Mouse (Mus musculus): ENCODE measurements around the gene Fmn2. TPM values are rescaled to one million over a fixed set of nuclear protein-coding genes. Genes with fewer than 3 reads are reported as not detected.

Gene Fmn2
- total and polyA plus RNA-seq, 2 experiments from 2014 or later, result 5.9 to 21.3 TPM

DNA sequence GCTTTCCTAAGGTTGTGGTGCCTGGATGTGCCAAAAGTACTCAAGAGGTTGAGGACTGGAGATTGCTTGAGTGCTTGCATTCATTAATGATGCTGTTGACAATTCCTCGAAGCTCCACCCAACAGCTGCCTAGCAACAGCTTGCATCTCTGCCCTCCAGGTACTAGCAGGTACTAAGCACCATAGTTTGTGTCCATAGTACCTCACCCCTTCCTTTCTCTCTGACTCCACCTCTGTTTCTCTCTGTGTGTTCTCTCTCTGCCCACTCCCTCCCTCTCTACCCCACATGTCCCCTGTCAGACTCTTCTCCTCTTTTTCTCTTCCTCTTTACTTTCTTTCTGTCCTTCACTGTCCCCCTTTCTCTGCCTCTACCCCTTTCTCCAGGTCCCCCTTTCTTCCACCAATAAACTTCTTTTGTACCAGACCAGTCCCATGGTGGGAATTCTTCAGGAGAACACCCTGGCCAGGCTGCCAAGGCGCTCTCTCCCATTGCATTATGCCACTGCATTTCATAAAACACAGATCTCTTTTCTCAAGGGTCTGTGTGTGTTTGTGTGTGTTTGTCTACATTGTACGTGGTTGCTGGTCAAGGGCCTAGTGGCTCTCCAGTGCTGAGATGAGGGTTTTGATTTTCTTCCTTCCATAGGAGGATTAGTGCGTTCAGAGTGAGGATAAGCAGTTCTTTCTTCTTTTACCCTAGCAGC, 21.3 kb downstream of the Fmn2 start:
- no peak overlapping the region for H3K9ac ChIP-seq
- no peak for TF ChIP-seq CTCF (IDR thresholded peaks at IDR 0.05; ENCODE audit: low read depth)
- H3K4me2 ChIP-seq (ENCODE audit: low read depth), result no peak overlapping the region
- WGBS, result 50% methylated on average over 4 of the region's 4 CpGs
- ATAC-seq, result no peak
- no peak overlapping the region for H3K4me3 ChIP-seq (ENCODE audit: low read depth, low read length)
- DNase-seq, result no peak
- no peaks in the 10 kb centered on the region for H3K9me3 ChIP-seq (ENCODE audit: low read length)
- 0 out of 2 replicates have a peak overlapping the region, but pooled peaks have one; percentile 2 for H3K27ac ChIP-seq (ENCODE audit: low read depth, low read length)
- no peaks in the 10 kb centered on the region for H3K27me3 ChIP-seq (ENCODE audit: insufficient read depth, low read length)
- no peaks in the 10 kb centered on the region for H3K36me3 ChIP-seq (ENCODE audit: insufficient read depth)
- H3K4me1 ChIP-seq (ENCODE audit: insufficient read depth), result 0 out of 2 replicates have a peak, but pooled peaks cover 6% of the 10 kb centered on the region

DNA sequence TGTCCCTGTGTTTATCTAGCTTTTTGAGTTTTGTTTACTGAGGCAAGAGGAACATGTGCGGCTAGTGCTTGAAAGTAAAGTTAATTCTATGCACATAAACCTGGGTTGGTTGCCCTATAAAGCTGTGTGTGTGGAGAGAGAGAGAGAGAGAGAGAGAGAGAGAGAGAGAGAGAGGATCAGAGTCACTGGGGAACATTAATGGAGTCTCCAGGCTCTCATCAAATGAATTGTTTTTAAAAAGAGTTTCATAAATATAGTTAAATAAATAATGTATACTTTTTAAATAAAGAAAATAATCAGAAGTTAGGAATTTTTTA, 21.8 kb downstream of the Fmn2 start:
- TF ChIP-seq CTCF (IDR thresholded peaks at IDR 0.05; ENCODE audit: low read depth), result no peak
- Histone ChIP-seq H3K4me1 (ENCODE audit: insufficient read depth) (0 out of 2 replicates have a peak, but pooled peaks cover 6% of the 10 kb centered on the region), H3K4me3 (ENCODE audit: low read depth, low read length) (no peak overlapping the region), H3K27ac (ENCODE audit: low read depth, low read length) (no peak overlapping the region), H3K36me3 (ENCODE audit: insufficient read depth) (no peaks in the 10 kb centered on the region), H3K9me3 (ENCODE audit: low read length) (no peaks in the 10 kb centered on the region), H3K27me3 (ENCODE audit: insufficient read depth, low read length) (no peaks in the 10 kb centered on the region), H3K4me2 (ENCODE audit: low read depth) (no peak overlapping the region), H3K9ac (no peak overlapping the region)
- peak; percentile 10; the same call in 1 of the 2 replicates for ATAC-seq
- WGBS, result 24% methylated on average over 1 of the region's 1 CpGs
- no peak for DNase-seq

DNA sequence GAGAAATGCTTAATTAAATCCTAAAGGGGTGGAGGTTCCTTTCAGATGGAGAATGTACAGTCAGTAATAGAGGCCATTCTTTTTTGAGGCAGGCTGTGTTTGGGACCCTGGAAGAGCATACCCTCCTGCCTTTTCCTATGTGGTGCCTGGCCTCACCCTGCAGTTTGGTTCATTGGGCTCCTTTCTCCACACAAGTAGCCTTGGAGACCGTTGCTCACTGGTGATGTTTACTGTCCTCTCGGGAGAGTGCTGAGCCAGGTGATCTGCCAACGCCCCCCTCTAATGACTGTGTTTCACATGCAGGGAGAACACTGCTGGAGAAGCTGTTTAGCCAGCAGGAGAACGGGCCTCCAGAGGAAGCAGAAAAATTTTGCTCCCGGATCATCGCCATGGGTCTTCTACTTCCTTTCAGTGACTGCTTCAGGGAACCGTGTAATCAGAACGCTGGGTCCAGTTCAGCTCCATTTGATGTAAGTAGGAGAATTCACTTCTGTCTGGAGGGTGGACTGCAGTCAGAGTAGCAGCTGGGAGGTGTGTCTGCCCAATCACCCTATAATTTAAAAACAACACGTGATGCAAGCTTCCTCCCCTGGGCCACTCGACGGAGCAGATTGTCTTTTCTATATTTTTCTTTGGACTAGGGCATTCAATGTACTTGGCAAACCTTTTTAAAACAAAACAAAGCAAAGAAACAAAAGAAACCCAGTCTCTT, 35.3 kb downstream of the Fmn2 start:
- WGBS, result 23% methylated on average over 11 of the region's 11 CpGs
- Histone ChIP-seq H3K4me1 (ENCODE audit: insufficient read depth) (no peaks in the 10 kb centered on the region), H3K4me3 (ENCODE audit: low read depth, low read length) (no peak overlapping the region), H3K27me3 (ENCODE audit: insufficient read depth, low read length) (no peaks in the 10 kb centered on the region), H3K36me3 (ENCODE audit: insufficient read depth) (no peaks in the 10 kb centered on the region), H3K4me2 (ENCODE audit: low read depth) (no peak overlapping the region), H3K27ac (ENCODE audit: low read depth, low read length) (peak overlapping the region; percentile 40; the same call in 1 of the 2 replicates), H3K9me3 (ENCODE audit: low read length) (no peaks in the 10 kb centered on the region), H3K9ac (no peak overlapping the region)
- no peak for TF ChIP-seq CTCF (IDR thresholded peaks at IDR 0.05; ENCODE audit: low read depth)
- DNase-seq, result no peak
- ATAC-seq, result peak; percentile 67

DNA sequence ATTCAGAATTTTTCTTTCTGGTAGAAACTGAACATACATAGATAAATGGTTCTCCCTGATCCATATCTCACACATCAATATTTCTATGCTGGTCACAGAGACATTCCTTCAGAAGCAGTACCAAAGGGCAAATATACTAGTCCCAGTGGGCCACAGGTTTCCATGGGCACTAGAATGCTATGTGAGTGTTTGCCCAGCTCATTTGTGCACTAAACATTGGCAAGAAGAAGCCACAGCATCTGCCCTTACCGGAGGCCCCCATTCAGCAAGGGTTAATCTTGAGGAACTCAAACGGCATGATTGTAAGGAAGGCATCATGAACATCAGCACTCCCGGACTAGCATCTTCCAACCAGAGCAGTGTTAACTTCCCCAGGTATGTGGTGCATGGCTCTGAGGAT, 35.9 kb downstream of the Fmn2 start:
- Histone ChIP-seq H3K4me3 (ENCODE audit: low read depth, low read length) (no peak overlapping the region), H3K27me3 (ENCODE audit: insufficient read depth, low read length) (no peaks in the 10 kb centered on the region), H3K9me3 (ENCODE audit: low read length) (no peaks in the 10 kb centered on the region), H3K9ac (no peak overlapping the region), H3K4me1 (ENCODE audit: insufficient read depth) (no peaks in the 10 kb centered on the region), H3K36me3 (ENCODE audit: insufficient read depth) (no peaks in the 10 kb centered on the region), H3K27ac (ENCODE audit: low read depth, low read length) (no peak overlapping the region), H3K4me2 (ENCODE audit: low read depth) (no peak overlapping the region)
- no peak for TF ChIP-seq CTCF (IDR thresholded peaks at IDR 0.05; ENCODE audit: low read depth)
- DNase-seq, result no peak
- peak; percentile 45; the same call in 1 of the 2 replicates for ATAC-seq
- 34% methylated on average over 3 of the region's 3 CpGs for WGBS

DNA sequence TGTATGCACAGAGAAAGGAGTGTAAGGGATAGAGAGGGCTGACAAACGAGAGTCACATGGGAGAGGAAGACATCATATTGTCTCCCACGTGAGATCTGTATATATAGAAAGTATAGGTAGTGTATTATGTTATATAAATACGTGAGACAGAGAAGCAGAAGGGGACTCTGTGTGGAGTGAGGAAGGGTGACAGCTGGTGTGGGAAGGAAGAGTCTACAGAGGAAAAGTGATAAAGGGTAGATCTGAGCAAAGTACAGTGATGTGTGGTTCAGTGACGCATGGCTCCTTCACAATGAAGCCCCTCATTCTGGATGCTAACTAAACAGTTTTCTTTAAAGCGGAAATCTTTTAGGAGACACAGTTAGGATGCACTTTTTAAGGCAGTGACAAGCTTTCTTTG, 46.7 kb downstream of the Fmn2 start:
- no peaks in the 10 kb centered on the region for H3K36me3 ChIP-seq (ENCODE audit: insufficient read depth)
- H3K27me3 ChIP-seq (ENCODE audit: insufficient read depth, low read length), result no peaks in the 10 kb centered on the region
- 73% methylated on average over 5 of the region's 5 CpGs for whole genome bisulfite sequencing
- ATAC-seq (peak; percentile 67), DNase-seq (no peak)
- H3K27ac ChIP-seq (ENCODE audit: low read depth, low read length), result no peak overlapping the region
- H3K4me2 ChIP-seq (ENCODE audit: low read depth), result no peak overlapping the region
- TF ChIP-seq CTCF (IDR thresholded peaks at IDR 0.05; ENCODE audit: low read depth), result no peak
- H3K9ac ChIP-seq, result no peak overlapping the region
- H3K4me3 ChIP-seq (ENCODE audit: low read depth, low read length), result no peak overlapping the region
- H3K9me3 ChIP-seq (ENCODE audit: low read length), result no peaks in the 10 kb centered on the region
- no peaks in the 10 kb centered on the region for H3K4me1 ChIP-seq (ENCODE audit: insufficient read depth)

DNA sequence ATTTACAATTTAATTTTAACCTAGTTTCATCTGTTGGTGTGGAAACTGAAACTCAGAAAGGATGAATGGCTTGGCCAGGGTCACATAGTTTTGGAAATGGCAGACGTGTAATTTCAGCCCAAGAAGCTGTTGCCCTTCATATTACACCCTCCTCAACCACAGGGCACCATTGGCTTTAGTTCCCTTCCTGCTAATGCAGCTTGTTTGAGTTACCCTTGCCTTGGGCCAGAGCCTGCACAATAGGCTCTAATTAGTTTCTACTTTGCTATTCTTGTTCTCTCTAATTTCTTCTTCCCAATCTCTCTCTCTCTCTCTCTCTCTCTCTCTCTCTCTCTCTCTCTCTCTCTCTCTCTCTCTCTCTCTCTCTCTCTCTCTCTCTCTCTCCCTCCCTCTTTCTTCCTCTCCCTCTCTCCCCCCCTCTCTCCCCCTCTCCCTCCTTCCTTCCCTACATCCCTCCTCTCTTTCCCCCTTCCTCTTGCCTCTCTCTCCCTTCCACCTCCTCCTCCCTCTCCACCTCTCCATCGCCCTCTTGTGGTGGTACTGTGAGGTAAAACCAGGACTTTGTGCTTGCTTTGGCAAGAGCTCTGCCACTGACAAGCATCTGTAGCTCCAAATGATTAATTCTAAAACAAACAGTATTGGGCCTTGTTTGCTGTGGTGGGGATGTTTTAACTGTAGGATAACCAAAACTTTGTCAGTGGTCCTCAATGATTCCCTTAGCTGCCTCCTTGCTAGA, 51.8 kb downstream of the Fmn2 start:
- ATAC-seq (peak; percentile 53; the same call in 1 of the 2 replicates), DNase-seq (peak; percentile 61)
- WGBS, result 12% methylated on average over 2 of the region's 2 CpGs
- H3K27ac ChIP-seq (ENCODE audit: low read depth, low read length), result no peak overlapping the region
- no peaks in the 10 kb centered on the region for H3K36me3 ChIP-seq (ENCODE audit: insufficient read depth)
- no peaks in the 10 kb centered on the region for H3K9me3 ChIP-seq (ENCODE audit: low read length)
- H3K4me1 ChIP-seq (ENCODE audit: insufficient read depth), result no peaks in the 10 kb centered on the region
- H3K4me2 ChIP-seq (ENCODE audit: low read depth), result no peak overlapping the region
- H3K27me3 ChIP-seq (ENCODE audit: insufficient read depth, low read length), result no peaks in the 10 kb centered on the region
- no peak overlapping the region for H3K9ac ChIP-seq
- peak; percentile 78 for TF ChIP-seq CTCF (IDR thresholded peaks at IDR 0.05; ENCODE audit: low read depth)
- H3K4me3 ChIP-seq (ENCODE audit: low read depth, low read length), result no peak overlapping the region

Measured in forebrain, postnatal 0 days (tissue).